Comparison of ENCODE assay signal across 9 mouse cellular contexts in the genomic region with DNA sequence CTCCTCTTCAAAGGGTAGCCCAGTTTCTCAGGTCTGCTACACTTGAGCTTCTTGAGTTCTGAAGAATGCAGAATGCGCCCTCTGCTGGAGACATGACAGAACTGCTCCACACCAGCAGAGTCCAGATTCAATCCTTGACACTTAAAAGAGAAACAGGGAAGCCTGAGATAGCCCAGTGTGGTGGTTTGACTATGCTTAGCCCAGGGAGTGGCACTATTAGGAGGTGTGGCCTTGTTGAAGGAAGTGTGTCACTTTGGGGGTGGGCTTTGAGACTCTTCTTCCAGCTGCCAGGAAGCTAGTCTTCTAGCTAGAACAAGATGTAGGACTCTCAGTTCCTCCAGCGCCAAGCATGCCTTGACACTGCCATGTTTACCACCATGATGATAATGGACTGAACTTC. TPM values are rescaled to one million over a fixed set of nuclear protein-coding genes. Genes with fewer than 3 reads are reported as not detected.
DNase-seq lines count a peak whose midpoint lies in the region; ATAC-seq lines count a peak whose summit lies in the region.
"Had no signal": no experiment of that assay in that cellular context is flagged by ENCODE, and none has a peak within 500 bp of the region (broad histone marks: within the 10 kb centered on the region; RNA-seq: fewer than 3 reads in every experiment).

No protein-coding gene starts in this region.

- no peak for ATAC-seq in hindbrain, embryonic 14.5 days (ENCODE audit: low FRiP score)
- no peak for ATAC-seq in hindbrain, embryonic 16.5 days

- H3K27ac ChIP-seq in hindbrain, embryonic 14.5 days: no peak overlapping the region
- no peak overlapping the region for H3K27ac ChIP-seq in hindbrain, embryonic 16.5 days (ENCODE audit: low read depth, low read length)
- H3K27ac ChIP-seq: midbrain, embryonic 12.5 days had no signal

- H3K9ac ChIP-seq in hindbrain, embryonic 14.5 days: no peak overlapping the region
- no peak overlapping the region for H3K9ac ChIP-seq in hindbrain, embryonic 16.5 days (ENCODE audit: low read depth, low read length)
- H3K9ac ChIP-seq: midbrain, embryonic 12.5 days had no signal

- H3K27me3 ChIP-seq in hindbrain, embryonic 14.5 days (ENCODE audit: control insufficient read depth, insufficient read depth, low read length): no peaks in the 10 kb centered on the region
- no peaks in the 10 kb centered on the region for H3K27me3 ChIP-seq in hindbrain, embryonic 16.5 days (replicated peaks; ENCODE audit: control insufficient read depth, insufficient read depth, low read length)
- no peaks in the 10 kb centered on the region for H3K27me3 ChIP-seq in splenic B cell, adult 2 months (ENCODE audit: control insufficient read depth, insufficient read depth, low read length, poor library complexity, severe bottlenecking)
- H3K27me3 ChIP-seq: midbrain, embryonic 12.5 days had no signal

- H3K4me3 ChIP-seq in hindbrain, embryonic 14.5 days (replicated peaks; ENCODE audit: low read length): no peak overlapping the region
- H3K4me3 ChIP-seq in hindbrain, embryonic 16.5 days (ENCODE audit: low read length): no peak overlapping the region
- H3K4me3 ChIP-seq: midbrain, embryonic 12.5 days had no signal

- H3K4me2 ChIP-seq in hindbrain, embryonic 14.5 days (replicated peaks): no peak overlapping the region
- H3K4me2 ChIP-seq in hindbrain, embryonic 16.5 days (ENCODE audit: low read length): no peak overlapping the region
- H3K4me2 ChIP-seq: midbrain, embryonic 12.5 days had no signal

- H3K4me1 ChIP-seq in hindbrain, embryonic 14.5 days (replicated peaks; ENCODE audit: control insufficient read depth, insufficient read depth, low read length): peaks cover 17% of the 10 kb centered on the region
- peaks cover 11% of the 10 kb centered on the region for H3K4me1 ChIP-seq in hindbrain, embryonic 16.5 days (ENCODE audit: control insufficient read depth, insufficient read depth, low read depth, low read length)

- DNase-seq in hindbrain, embryonic 14.5 days (ENCODE audit: low spot score): peak; percentile 87
- peak; percentile 57 for DNase-seq in Muller cell, postnatal 12 days (ENCODE audit: inconsistent ontology term)
- peak; percentile 85 to 89 for DNase-seq in cerebellum, postnatal 10 days
- peak; percentile 37 for DNase-seq in gastrocnemius, postnatal 25 days
- DNase-seq in layer of hippocampus, postnatal 36 days: peak; percentile 58 to 61
- DNase-seq in mesoderm, embryonic 11.5 days (ENCODE audit: low read depth, low spot score): peak; percentile 86
- peak; percentile 92 for DNase-seq in splenic B cell, adult 2 months (ENCODE audit: low read depth, low spot score)

- H3K36me3 ChIP-seq in hindbrain, embryonic 14.5 days (replicated peaks; ENCODE audit: control insufficient read depth, insufficient read depth): no peaks in the 10 kb centered on the region
- no peaks in the 10 kb centered on the region for H3K36me3 ChIP-seq in hindbrain, embryonic 16.5 days (ENCODE audit: control insufficient read depth, insufficient read depth, low read length)
- no peaks in the 10 kb centered on the region for H3K36me3 ChIP-seq in splenic B cell, adult 2 months (ENCODE audit: control insufficient read depth, insufficient read depth, low read length, poor library complexity, severe bottlenecking)
- H3K36me3 ChIP-seq: midbrain, embryonic 12.5 days had no signal

- WGBS in hindbrain, embryonic 14.5 days: 47% methylated on average over 2 of the region's 2 CpGs
- 50% methylated on average over 2 of the region's 2 CpGs for WGBS in hindbrain, embryonic 16.5 days

- H3K9me3 ChIP-seq in hindbrain, embryonic 14.5 days (ENCODE audit: control insufficient read depth, low read length): no peaks in the 10 kb centered on the region
- H3K9me3 ChIP-seq in hindbrain, embryonic 16.5 days (ENCODE audit: control insufficient read depth, low read length): no peaks in the 10 kb centered on the region
- H3K9me3 ChIP-seq: midbrain, embryonic 12.5 days had no signal

RNA-seq across cellular contexts. Expression of gene Tex44, which starts 3.9 kb away (rescaled TPM):
- not detected in 2 replicates for polyA plus RNA-seq in hindbrain, embryonic 14.5 days (2014; fragmentation: Nextera tagmentation; extraction: Ambion mirVana)
- not detected in 2 replicates for polyA plus RNA-seq in hindbrain, embryonic 16.5 days (2015; fragmentation: Nextera tagmentation; extraction: Ambion mirVana)
- not detected for total RNA-seq in gastrocnemius, postnatal 25 days (2021)
- not detected for total RNA-seq in layer of hippocampus, postnatal 36 days (2021)
- polyA plus RNA-seq: midbrain, embryonic 12.5 days had no signal

RNA-seq across cellular contexts. Expression of gene Nmur1, which starts 4.0 kb away (rescaled TPM):
- polyA plus RNA-seq in hindbrain, embryonic 14.5 days (2014; fragmentation: Nextera tagmentation; extraction: Ambion mirVana): not detected in 2 replicates
- 0.13 TPM in 1 of 2 replicates, not detected in the other for polyA plus RNA-seq in hindbrain, embryonic 16.5 days (2015; fragmentation: Nextera tagmentation; extraction: Ambion mirVana)
- total RNA-seq in gastrocnemius, postnatal 25 days (2021): not detected
- total RNA-seq in layer of hippocampus, postnatal 36 days (2021): not detected
- polyA plus RNA-seq: midbrain, embryonic 12.5 days had no signal

Comparison
In these comparisons a context has a peak if more than half of its experiments do, and no peak if none do; other contexts are left out.
1. DNase-seq: peak in every context shown above with its lines; median percentile 92 in splenic B cell, adult 2 months; 87 in hindbrain, embryonic 14.5 days; 87 in cerebellum, postnatal 10 days; 86 in mesoderm, embryonic 11.5 days; 60 in layer of hippocampus, postnatal 36 days; 57 in Muller cell, postnatal 12 days; 37 in gastrocnemius, postnatal 25 days.